Mouse (Mus musculus): Measurements from ENCODE around the gene Rbfox3. TPM values are rescaled to one million over a fixed set of nuclear protein-coding genes. Genes with fewer than 3 reads are reported as not detected.

The Rbfox3 gene
- total and polyA plus RNA-seq, 3 experiments, result not detected

DNA sequence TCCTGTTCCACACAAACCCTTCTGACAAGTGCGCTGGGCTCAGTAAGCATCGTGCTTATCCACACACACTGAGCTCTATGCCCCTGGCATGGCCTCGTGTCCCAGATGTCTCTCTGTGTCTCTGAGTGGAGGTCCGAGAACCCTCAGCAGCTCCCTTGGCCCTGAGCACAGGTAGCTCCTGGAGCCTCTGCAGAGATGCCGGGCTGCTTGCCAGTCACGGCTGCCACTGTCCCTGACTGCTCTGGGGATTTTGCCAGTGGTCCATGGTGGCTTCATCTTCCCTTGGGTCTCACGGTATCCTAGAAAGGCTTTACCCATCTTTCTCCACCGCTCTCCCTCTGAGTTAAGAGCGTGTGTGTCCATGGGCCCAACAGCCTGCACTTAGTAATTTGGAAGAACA is 199.3 kb downstream of the Rbfox3 start:
- TF ChIP-seq CHD1 (IDR thresholded peaks at IDR 0.05; ENCODE audit: low read depth, low read length), result no peak
- no peak for TF ChIP-seq ETS1 (conservative IDR thresholded peaks at IDR 0.05; ENCODE audit: low read depth, low read length)
- no peak for TF ChIP-seq RCOR1 (conservative IDR thresholded peaks at IDR 0.05; ENCODE audit: low read depth, low read length)
- no peak for TF ChIP-seq MAFK (IDR thresholded peaks at IDR 0.05; ENCODE audit: insufficient replicate concordance, low read length)
- TF ChIP-seq MEF2A (IDR thresholded peaks at IDR 0.05; ENCODE audit: borderline replicate concordance, low read depth, low read length), result no peak
- TF ChIP-seq GABPA (IDR thresholded peaks at IDR 0.05; ENCODE audit: insufficient replicate concordance, low read depth, low read length), result no peak
- Histone ChIP-seq H3K4me2 (ENCODE audit: insufficient read depth, low read depth, poor library complexity, severe bottlenecking) (no peak overlapping the region), H3K9ac (ENCODE audit: insufficient read depth, low read depth) (no peak overlapping the region), H3K27ac (ENCODE audit: insufficient read depth, low read depth) (no peak overlapping the region), H3K36me3 (replicated peaks in 1 of 2; ENCODE audit: control insufficient read depth in 1 of 2, insufficient read depth in 1 of 2, low read length in 1 of 2) (no peaks in the 10 kb centered on the region), H3K9me3 (replicated peaks; ENCODE audit: low read length) (peaks cover 14% of the 10 kb centered on the region), H3K4me3 (replicated peaks in 1 of 3; ENCODE audit: low read depth in 2 of 3, low read length in 2 of 3, poor library complexity in 1 of 3) (no peak overlapping the region), H3K27me3 (replicated peaks) (peaks cover 78% of the 10 kb centered on the region), H3K79me2 (replicated peaks; ENCODE audit: control insufficient read depth, extremely low read depth, insufficient read depth, poor library complexity, severe bottlenecking) (no peaks in the 10 kb centered on the region), H3K4me1 (ENCODE audit: control insufficient read depth in 1 of 2, insufficient read depth in 2 of 2) (no peaks in the 10 kb centered on the region)
- DNase-seq (ENCODE audit: extremely low read depth), result no peak
- dilution Hi-C loops (cut with MboI; ENCODE audit: extremely low pct_ligation_motif_present, extremely low pct_unique_long_range_greater_than_20kb, low sequenced_read_pairs), result no loop called here
- in situ Hi-C loops (cut with MboI; ENCODE audit: low pct_ligation_motif_present, low pct_unique_long_range_greater_than_20kb, low sequenced_read_pairs), result no loop called here

- Histone ChIP-seq H3K4me3 (replicated peaks in 1 of 3; ENCODE audit: low read depth in 2 of 3, low read length in 2 of 3, poor library complexity in 1 of 3) (no peak overlapping the region), H3K4me2 (ENCODE audit: insufficient read depth, low read depth, poor library complexity, severe bottlenecking) (no peak overlapping the region), H3K79me2 (replicated peaks; ENCODE audit: control insufficient read depth, extremely low read depth, insufficient read depth, poor library complexity, severe bottlenecking) (no peaks in the 10 kb centered on the region), H3K4me1 (ENCODE audit: control insufficient read depth in 1 of 2, insufficient read depth in 2 of 2) (no peaks in the 10 kb centered on the region), H3K9me3 (replicated peaks; ENCODE audit: low read length) (peaks cover 14% of the 10 kb centered on the region), H3K9ac (ENCODE audit: insufficient read depth, low read depth) (no peak overlapping the region), H3K36me3 (replicated peaks in 1 of 2; ENCODE audit: control insufficient read depth in 1 of 2, insufficient read depth in 1 of 2, low read length in 1 of 2) (no peaks in the 10 kb centered on the region), H3K27me3 (replicated peaks) (peaks cover 76% of the 10 kb centered on the region), H3K27ac (ENCODE audit: insufficient read depth, low read depth) (no peak overlapping the region)
- dilution Hi-C loops (cut with MboI; ENCODE audit: extremely low pct_ligation_motif_present, extremely low pct_unique_long_range_greater_than_20kb, low sequenced_read_pairs) (no loop called here), in situ Hi-C loops (cut with MboI; ENCODE audit: low pct_ligation_motif_present, low pct_unique_long_range_greater_than_20kb, low sequenced_read_pairs) (no loop called here)
- DNase-seq (ENCODE audit: extremely low read depth), result no peak
- TF ChIP-seq ZKSCAN1 (IDR thresholded peaks at IDR 0.05; ENCODE audit: borderline replicate concordance, low read depth, low read length) (no peak), RCOR1 (conservative IDR thresholded peaks at IDR 0.05; ENCODE audit: low read depth, low read length) (no peak), ZNF384 (IDR thresholded peaks at IDR 0.05; ENCODE audit: low read depth, low read length) (no peak), HCFC1 (IDR thresholded peaks at IDR 0.05; ENCODE audit: low read depth, low read length) (no peak), IRF4 (IDR thresholded peaks at IDR 0.05; ENCODE audit: low read depth, low read length) (no peak), ETS1 (conservative IDR thresholded peaks at IDR 0.05; ENCODE audit: low read depth, low read length) (no peak), JUND (conservative IDR thresholded peaks at IDR 0.05; ENCODE audit: low read depth, low read length) (no peak), KAT2A (IDR thresholded peaks at IDR 0.05; ENCODE audit: insufficient replicate concordance, low read length) (no peak), CTCF (conservative IDR thresholded peaks at IDR 0.05 in 1 of 2, IDR thresholded peaks at IDR 0.05 in 1 of 2; ENCODE audit: low read depth in 2 of 2, low read length in 2 of 2) (no peak), E2F4 (IDR thresholded peaks at IDR 0.05; ENCODE audit: insufficient replicate concordance, low read depth, low read length) (no peak), PAX5 (IDR thresholded peaks at IDR 0.05; ENCODE audit: low read length) (no peak), MAX (IDR thresholded peaks at IDR 0.05; ENCODE audit: low read length) (no peak), TCF12 (IDR thresholded peaks at IDR 0.05; ENCODE audit: low read depth, low read length) (no peak), UBTF (IDR thresholded peaks at IDR 0.05; ENCODE audit: low read depth, low read length) (no peak), USF2 (conservative IDR thresholded peaks at IDR 0.05; ENCODE audit: low read depth, low read length) (no peak), SMC3 (IDR thresholded peaks at IDR 0.05; ENCODE audit: low read depth, low read length) (no peak), MYC (IDR thresholded peaks at IDR 0.05; ENCODE audit: low read depth, low read length) (no peak), MAFK (IDR thresholded peaks at IDR 0.05; ENCODE audit: insufficient replicate concordance, low read length) (no peak), EP300 (IDR thresholded peaks at IDR 0.05; ENCODE audit: low read length) (no peak), USF1 (IDR thresholded peaks at IDR 0.05; ENCODE audit: low read depth, low read length) (no peak)
These were observed 201.4 kb downstream of the Rbfox3 start for GRCm38 (mm10) chr11:118710035-118710434.

Measured in CH12.LX (cell line).